Mouse (Mus musculus) retina, postnatal 7 days (tissue): Measurements from ENCODE around the gene Trappc1.
"Not testable (repeated sequence)": the region's sequence is repeated elsewhere in the genome, so short reads cannot be mapped to it uniquely, and the experiment has no call there.

Source experiments
- DNase-seq: peaks from one replicate; pipeline ENCODE4 v3.0.0-alpha.2; 2012; ENCODE audit warnings: low read depth, low spot score

Trappc1 gene

GRCm38 (mm10) chr11:69323667-69324111 lies at the start of gene Trappc1, which contains the start of gene Cntrob:
TSS of gene Trappc1 (plus strand) at chr11:69323980.
TSS of gene Cntrob (minus strand) at chr11:69323775.
- peak; percentile 97 for DNase-seq

GRCm38 (mm10) chr11:69275650-69276049 lies 48.1 kb upstream of the Trappc1 start:
- DNase-seq: no peak

- no peak for DNase-seq
These were observed 47.7 kb upstream of the Trappc1 start for GRCm38 (mm10) chr11:69276081-69276480.

GRCm38 (mm10) chr11:69277267-69277666 lies 46.5 kb upstream of the Trappc1 start:
- no peak for DNase-seq

GRCm38 (mm10) chr11:69291111-69291510 lies 32.7 kb upstream of the Trappc1 start:
- DNase-seq: no peak

- DNase-seq: no peak
These were observed 28.5 kb upstream of the Trappc1 start for GRCm38 (mm10) chr11:69295286-69295685.

GRCm38 (mm10) chr11:69297799-69298198 lies 26.0 kb upstream of the Trappc1 start:
- no peak for DNase-seq

- no peak for DNase-seq
These were observed 25.5 kb upstream of the Trappc1 start for GRCm38 (mm10) chr11:69298231-69298630.

GRCm38 (mm10) chr11:69302817-69303216 lies 21.0 kb upstream of the Trappc1 start:
- DNase-seq: no peak

- DNase-seq: no peak
These were observed 18.5 kb upstream of the Trappc1 start for GRCm38 (mm10) chr11:69305291-69305690.

- DNase-seq: no peak
These were observed 17.7 kb upstream of the Trappc1 start for GRCm38 (mm10) chr11:69306039-69306438.

- peak; percentile 53 for DNase-seq
These were observed 12.5 kb upstream of the Trappc1 start for GRCm38 (mm10) chr11:69311266-69311665.

GRCm38 (mm10) chr11:69316361-69316760 lies 7.4 kb upstream of the Trappc1 start:
- DNase-seq: no peak

- DNase-seq: not testable (repeated sequence)
These were observed 5.8 kb upstream of the Trappc1 start for GRCm38 (mm10) chr11:69318000-69318399.

- no peak for DNase-seq
These were observed 2.2 kb upstream of the Trappc1 start for GRCm38 (mm10) chr11:69321580-69321979.

GRCm38 (mm10) chr11:69322010-69322409 lies 1.8 kb upstream of the Trappc1 start:
- DNase-seq: no peak

- no peak for DNase-seq
These were observed 898 bp upstream of the Trappc1 start for GRCm38 (mm10) chr11:69322693-69323471.

GRCm38 (mm10) chr11:69324749-69325148 lies 969 bp downstream of the Trappc1 start:
- DNase-seq: no peak

- DNase-seq: peak; percentile 73
These were observed 2.0 kb downstream of the Trappc1 start, which contains the start of gene Kcnab3 for GRCm38 (mm10) chr11:69325628-69326407. TSS of gene Kcnab3 (plus strand) at chr11:69326258.

- DNase-seq: no peak
These were observed 2.8 kb downstream of the Trappc1 start for GRCm38 (mm10) chr11:69326408-69327156.

- no peak for DNase-seq
These were observed 3.3 kb downstream of the Trappc1 start for GRCm38 (mm10) chr11:69327157-69327442.

- no peak for DNase-seq
These were observed 3.9 kb downstream of the Trappc1 start for GRCm38 (mm10) chr11:69327648-69328047.
